Mouse (Mus musculus): ENCODE measurements around the gene Rab3c. TPM values are rescaled to one million over a fixed set of nuclear protein-coding genes. Genes with fewer than 3 reads are reported as not detected.

The Rab3c gene
- total RNA-seq, 1 experiment from 2014 or later = not detected

DNA sequence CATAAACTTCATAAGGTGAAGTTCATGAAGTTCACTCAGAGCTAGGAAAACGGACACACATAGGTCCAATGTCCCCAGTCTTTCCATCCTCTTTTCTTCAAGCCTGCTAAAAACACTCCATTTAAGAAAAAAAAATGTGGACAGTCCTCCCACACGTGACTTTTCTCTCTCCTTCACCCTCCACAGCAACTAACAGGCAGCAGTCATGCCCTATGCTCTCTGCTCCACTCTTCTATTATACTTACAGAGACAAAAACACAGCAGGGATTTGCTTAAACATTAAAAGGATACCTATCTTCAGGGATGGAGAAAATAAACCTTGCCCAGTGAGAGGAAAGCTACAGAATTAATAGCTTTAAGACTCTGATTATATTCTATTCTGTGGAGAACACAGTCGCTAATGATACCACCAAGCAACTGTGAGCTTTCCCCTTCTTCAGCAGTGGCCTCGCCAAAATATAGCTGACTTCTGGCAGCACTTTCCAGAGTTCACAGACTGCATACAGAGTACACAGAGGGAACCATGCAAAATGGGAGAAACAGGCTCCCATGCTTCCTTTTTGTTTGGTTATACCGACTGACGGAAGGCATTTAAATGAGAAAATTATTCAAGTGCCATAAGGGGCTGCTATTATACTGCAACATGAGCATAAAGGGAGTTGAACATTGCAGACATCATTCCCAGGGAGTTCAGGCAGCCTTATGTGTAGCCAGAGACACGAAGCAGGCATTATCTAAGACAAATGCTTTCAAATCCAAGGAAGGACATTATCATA lies 165.7 kb downstream of the Rab3c start:
- no peak for ATAC-seq (replicated peaks; ENCODE audit: low read depth, poor library complexity, severe bottlenecking)

- no peak for ATAC-seq (replicated peaks; ENCODE audit: low read depth, poor library complexity, severe bottlenecking)
Observed at GRCm38 (mm10) chr13:110113711-110114110, 167.1 kb downstream of the Rab3c start.

GRCm38 (mm10) chr13:110097424-110098050 lies 183.3 kb downstream of the Rab3c start:
- no peak for ATAC-seq (replicated peaks; ENCODE audit: low read depth, poor library complexity, severe bottlenecking)

DNA sequence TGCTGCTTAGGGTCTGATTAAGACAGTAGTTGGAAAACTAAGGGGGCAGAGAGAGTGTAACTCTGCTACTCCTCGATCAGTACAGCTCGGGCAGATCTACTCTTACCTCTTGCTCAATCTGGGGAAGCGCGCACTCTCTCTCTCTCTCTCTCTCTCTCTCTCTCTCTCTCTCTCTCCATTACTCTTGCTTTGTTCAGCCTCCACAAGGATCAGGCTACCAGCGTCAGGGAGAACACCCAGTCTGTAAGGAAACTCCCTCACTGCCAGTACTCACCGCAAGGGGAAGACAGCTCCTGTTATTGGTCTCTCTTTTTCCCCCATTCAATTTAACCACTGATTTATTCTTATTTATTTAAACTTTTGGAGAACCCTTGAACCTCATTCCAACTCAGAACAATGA lies 185.8 kb downstream of the Rab3c start:
- no peak for ATAC-seq (replicated peaks; ENCODE audit: low read depth, poor library complexity, severe bottlenecking)

- ATAC-seq (replicated peaks; ENCODE audit: low read depth, poor library complexity, severe bottlenecking) = no peak
Observed at GRCm38 (mm10) chr13:110093720-110094685, 186.8 kb downstream of the Rab3c start.

DNA sequence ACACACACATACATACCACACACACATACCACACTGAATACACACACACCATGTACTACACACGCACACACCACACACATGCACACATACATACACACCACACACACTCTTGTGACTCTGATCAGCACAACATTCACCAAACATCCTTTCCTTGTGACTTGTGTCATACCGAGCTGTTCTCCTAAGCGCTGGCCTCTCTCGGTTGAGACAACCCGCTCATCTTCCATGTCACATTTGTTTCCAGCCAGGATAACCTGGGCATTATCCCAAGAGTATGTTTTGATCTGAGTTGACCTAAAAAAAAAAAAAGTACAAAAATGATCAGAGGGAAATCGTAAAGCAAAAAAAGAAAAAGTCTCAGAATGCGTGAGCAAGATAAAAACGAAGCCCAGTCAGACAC lies 196.8 kb downstream of the Rab3c start:
- ATAC-seq (replicated peaks; ENCODE audit: low read depth, poor library complexity, severe bottlenecking) = no peak

DNA sequence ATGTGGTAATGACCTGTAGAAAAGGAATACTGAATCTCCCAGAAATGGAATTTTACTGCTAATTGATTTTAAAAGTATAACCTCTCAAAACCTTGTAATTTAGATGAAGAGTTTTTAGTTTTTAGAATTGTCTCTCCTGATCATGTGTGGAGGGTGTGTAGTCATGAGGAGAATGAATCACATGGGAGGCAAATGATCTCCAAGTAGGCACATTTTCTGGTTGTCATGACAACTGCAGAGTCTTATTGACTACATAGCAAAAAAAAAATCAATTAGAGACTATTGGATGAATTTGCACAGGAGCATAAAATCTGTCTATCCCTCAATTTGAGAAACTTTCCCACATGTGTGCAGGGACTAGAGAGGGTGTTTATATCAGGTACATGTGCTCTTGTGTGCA lies 199.6 kb downstream of the Rab3c start:
- ATAC-seq (replicated peaks; ENCODE audit: low read depth, poor library complexity, severe bottlenecking) = no peak

DNA sequence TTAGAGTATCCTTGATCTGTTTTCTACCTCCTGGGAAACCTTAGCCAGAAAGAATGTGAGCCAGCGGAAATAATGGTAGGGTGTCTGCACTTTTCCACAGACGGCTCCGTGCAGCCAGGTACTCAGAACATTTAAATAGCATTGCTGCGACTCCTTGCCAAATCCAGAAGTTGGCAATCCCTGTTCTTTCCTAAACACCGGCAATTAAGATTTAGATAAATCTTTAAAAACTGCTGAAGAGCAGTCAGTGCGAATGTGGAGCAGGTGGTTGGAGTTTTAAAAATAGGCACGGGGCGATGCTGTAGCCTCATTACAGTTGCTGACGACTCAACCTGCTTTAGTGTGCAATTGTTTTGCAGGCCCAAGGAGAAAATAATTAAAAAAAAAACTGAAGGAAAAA lies 205.2 kb downstream of the Rab3c start:
- no peak for ATAC-seq (replicated peaks; ENCODE audit: low read depth, poor library complexity, severe bottlenecking)

- no peak for ATAC-seq (replicated peaks; ENCODE audit: low read depth, poor library complexity, severe bottlenecking)
Observed at GRCm38 (mm10) chr13:110074180-110074579, 206.6 kb downstream of the Rab3c start.

GRCm38 (mm10) chr13:110067149-110067548 lies 213.6 kb downstream of the Rab3c start:
- ATAC-seq (replicated peaks; ENCODE audit: low read depth, poor library complexity, severe bottlenecking) = no peak

DNA sequence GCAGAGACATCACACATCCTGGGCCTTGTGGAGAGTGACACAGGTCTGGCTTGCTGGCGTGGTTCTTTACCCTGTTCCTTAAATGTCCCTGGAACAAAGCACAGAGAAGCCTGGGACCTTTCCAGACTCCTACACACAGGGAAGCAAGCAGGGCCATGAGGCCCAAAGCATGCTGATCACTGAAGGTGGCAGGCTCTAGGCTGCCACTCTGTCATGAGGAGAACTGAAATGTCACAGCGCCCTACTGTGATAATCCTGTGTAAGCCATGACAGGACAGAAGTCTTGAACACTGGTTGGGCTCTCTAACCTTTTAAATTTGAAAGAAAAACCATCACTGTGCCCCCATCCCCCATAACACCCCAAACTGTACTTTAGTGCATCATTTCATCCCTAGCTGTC lies 214.1 kb downstream of the Rab3c start:
- ATAC-seq (replicated peaks; ENCODE audit: low read depth, poor library complexity, severe bottlenecking) = no peak

DNA sequence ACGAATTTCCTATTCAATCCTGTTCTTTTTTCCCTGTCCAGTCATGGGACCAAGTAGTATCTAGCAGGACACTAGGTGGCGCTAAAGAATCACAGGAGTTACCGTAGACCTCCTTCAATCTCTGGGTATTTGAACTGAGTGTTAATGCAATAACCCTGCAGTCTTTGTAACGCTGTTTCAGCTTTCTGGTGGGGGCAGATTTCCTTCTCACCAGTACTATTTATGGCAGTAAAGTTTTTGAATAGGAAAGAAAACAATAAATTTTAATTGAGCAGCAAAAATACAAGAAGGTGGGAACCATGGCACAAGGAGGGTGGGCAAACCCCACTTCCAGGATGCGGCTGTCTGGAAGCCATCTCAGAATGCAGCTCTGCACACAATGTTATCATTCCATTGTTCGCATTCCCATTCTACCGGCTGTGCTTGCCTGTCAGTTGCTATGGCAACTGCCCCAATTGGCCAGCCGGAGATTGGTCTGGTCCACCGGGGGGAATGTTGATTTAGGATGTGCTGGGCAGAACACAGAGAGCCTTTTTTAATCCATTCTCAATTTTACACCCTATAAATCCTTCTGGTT lies 217.9 kb downstream of the Rab3c start:
- ATAC-seq (replicated peaks; ENCODE audit: low read depth, poor library complexity, severe bottlenecking) = peak; percentile 96

GRCm38 (mm10) chr13:110062288-110062687 lies 218.5 kb downstream of the Rab3c start:
- ATAC-seq (replicated peaks; ENCODE audit: low read depth, poor library complexity, severe bottlenecking) = 0 out of 2 replicates have a peak, but pooled peaks have one; percentile 5

- ATAC-seq (replicated peaks; ENCODE audit: low read depth, poor library complexity, severe bottlenecking) = peak; percentile 90
Observed at GRCm38 (mm10) chr13:110054538-110054937, 226.3 kb downstream of the Rab3c start.

GRCm38 (mm10) chr13:110048767-110049434 lies 231.9 kb downstream of the Rab3c start:
- peak; percentile 83 for ATAC-seq (replicated peaks; ENCODE audit: low read depth, poor library complexity, severe bottlenecking)

DNA sequence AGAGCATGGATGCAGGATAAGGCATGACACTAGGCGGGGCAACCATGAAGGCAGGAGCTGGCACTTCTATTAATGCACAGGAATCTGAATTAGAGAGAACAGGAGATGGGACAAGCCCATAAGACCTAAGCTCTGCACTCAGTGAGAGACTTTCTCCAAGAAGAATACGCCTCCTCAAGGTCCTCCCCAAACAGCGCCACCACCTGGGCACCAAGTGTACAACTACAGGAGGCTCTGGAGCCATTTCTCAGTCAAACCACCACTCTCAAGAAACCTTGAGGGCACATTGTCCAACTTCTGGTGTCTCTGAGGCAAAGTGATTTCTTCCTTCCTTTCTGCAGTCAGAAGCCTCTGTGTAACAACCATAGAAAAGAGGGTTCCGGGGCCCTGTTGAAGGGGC lies 236.4 kb downstream of the Rab3c start:
- no peak for ATAC-seq (replicated peaks; ENCODE audit: low read depth, poor library complexity, severe bottlenecking)

DNA sequence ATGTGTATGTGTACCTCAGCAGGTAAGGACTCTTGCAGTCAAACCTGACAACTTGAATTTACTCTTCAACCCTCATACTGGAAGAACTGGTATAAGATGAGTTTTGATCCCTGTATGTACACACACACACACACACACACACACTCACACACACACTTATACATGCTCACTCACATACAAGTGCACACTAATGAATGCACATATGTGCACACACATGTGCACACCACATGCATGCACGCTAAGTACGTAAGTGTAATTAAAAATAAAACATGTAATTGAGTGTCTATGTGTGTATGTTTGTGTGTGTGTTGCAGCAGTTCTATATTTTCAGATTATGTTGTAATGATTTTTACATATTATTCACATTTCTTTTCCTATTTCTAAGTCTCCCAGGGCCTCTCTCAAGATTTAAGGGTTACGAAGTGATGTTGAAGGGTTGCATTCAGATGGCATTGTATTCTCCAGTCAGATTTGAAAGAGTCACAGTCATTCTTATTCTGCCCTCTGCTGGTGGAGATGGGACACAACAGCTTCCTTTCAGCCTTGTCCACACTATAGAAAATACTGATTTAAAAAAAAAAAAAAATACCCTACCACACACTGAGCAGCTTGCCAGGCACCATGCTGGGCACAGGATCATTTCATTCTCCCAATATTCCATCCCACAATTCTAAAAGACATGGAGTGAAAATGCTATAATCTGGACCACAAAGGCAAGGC lies 240.9 kb downstream of the Rab3c start:
- peak; percentile 70; the same call in 1 of the 2 replicates for ATAC-seq (replicated peaks; ENCODE audit: low read depth, poor library complexity, severe bottlenecking)

GRCm38 (mm10) chr13:110039170-110039569 lies 241.6 kb downstream of the Rab3c start:
- ATAC-seq (replicated peaks; ENCODE audit: low read depth, poor library complexity, severe bottlenecking) = peak; percentile 58

GRCm38 (mm10) chr13:110038521-110038920 lies 242.3 kb downstream of the Rab3c start:
- no peak for ATAC-seq (replicated peaks; ENCODE audit: low read depth, poor library complexity, severe bottlenecking)
